Mouse (Mus musculus) embryonic fibroblast, embryonic 13.5 days (primary cell): ENCODE results near the gene Hspb11. TPM values are rescaled to one million over a fixed set of nuclear protein-coding genes. Genes with fewer than 3 reads are reported as not detected.

ENCODE experiments used
- H3K27ac ChIP-seq: 2 replicates; pipeline ENCODE4 v1.5.1; 2012; ENCODE audit warnings: low read length, control low read depth, inconsistent platforms; ENCODE audit not compliant: insufficient read depth
- H3K4me1 ChIP-seq: 2 replicates; pipeline ENCODE4 v1.6.1; 2011; ENCODE audit warnings: low read length; ENCODE audit not compliant: control insufficient read depth, insufficient read depth
- H3K4me3 ChIP-seq: 2 replicates; pipeline ENCODE4 v1.5.1; 2011; ENCODE audit warnings: mild to moderate bottlenecking, control low read depth, low read length; ENCODE audit not compliant: insufficient read depth
- CTCF ChIP-seq: IDR thresholded peaks from 2 replicates; pipeline ENCODE4 v1.5.1; 2011; ENCODE audit warnings: mild to moderate bottlenecking, control low read depth, low read length, moderate library complexity, borderline replicate concordance; ENCODE audit not compliant: insufficient read depth
- POLR2A ChIP-seq: IDR thresholded peaks from 2 replicates; pipeline ENCODE4 v1.6.1; 2011; ENCODE audit warnings: low read depth, mild to moderate bottlenecking, control low read depth, low read length, moderate library complexity
- polyA plus RNA-seq: library from polyadenylated mRNA; stranded (reverse); fragments of >200 nt; gene quantifications from 2 replicates; pipeline ENCODE4 v1.2.4, GENCODE M21; 2011; ENCODE audit warnings: low read depth; ENCODE audit not compliant: missing spikeins, insufficient read length

Hspb11 gene
- polyA plus RNA-seq, 1 experiment = 62.5 TPM

DNA sequence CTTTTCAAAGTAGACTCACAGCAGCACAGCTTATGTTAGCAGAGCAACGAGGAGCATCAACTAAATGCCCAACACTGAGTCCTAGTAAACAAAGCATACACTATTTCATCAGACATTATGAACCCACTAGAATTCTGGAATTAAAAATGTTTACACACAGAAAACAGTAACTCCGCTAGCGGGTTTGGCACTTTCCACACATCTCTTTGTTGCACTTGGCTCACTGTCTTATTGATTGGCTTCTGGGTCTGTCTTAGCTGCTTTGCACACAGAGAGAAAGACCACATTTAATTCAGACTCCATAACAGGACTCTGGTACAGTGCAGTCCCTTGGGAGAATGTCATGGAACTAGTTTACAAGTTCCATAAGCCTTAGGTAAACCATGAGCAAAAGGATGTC, 5.3 kb upstream of the Hspb11 start:
- Histone ChIP-seq H3K4me1 (peaks cover 29% of the 10 kb centered on the region), H3K27ac (no peak overlapping the region)

GRCm38 (mm10) chr4:107249471-107249870, 3.9 kb upstream of the Hspb11 start:
- peaks cover 29% of the 10 kb centered on the region for H3K4me1 ChIP-seq
- H3K27ac ChIP-seq = no peak overlapping the region
- TF ChIP-seq CTCF (no peak), POLR2A (no peak)
- H3K4me3 ChIP-seq = no peak overlapping the region

More for the DNA sequence above, 5.3 kb upstream of the Hspb11 start:
- no peak overlapping the region for H3K4me3 ChIP-seq
- no peak for TF ChIP-seq POLR2A
- no peak for TF ChIP-seq CTCF

GRCm38 (mm10) chr4:107250494-107250893, 2.9 kb upstream of the Hspb11 start:
- TF ChIP-seq CTCF (peak; percentile 43; the same call in 1 of the 2 replicates), POLR2A (no peak)

DNA sequence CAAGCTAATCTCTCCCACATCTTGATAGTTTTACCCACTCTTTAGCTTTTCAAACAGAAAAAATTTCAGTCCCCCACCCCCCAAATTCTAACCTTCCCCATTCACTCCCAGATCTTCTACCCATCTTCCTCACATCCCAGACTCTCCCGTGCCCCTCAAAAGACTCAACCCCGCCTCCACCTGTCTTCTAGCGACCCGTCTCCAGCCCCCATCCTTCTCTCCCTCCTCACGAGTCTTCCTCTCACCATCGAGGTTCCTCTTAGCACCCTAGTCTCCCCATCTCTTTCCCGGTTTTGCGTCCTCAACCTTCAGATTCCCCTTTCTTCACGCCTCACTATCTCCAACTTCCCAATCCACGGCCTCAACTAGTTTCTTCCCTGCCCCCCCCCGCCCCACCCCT, 871 bp upstream of the Hspb11 start:
- peak overlapping the region; percentile 91 for H3K4me3 ChIP-seq
- H3K27ac ChIP-seq = peak overlapping the region; percentile 56
- peaks cover 14% of the 10 kb centered on the region for H3K4me1 ChIP-seq
- TF ChIP-seq POLR2A (no peak; the same call in 1 of the 2 replicates), CTCF (no peak)

More at GRCm38 (mm10) chr4:107250494-107250893, 2.9 kb upstream of the Hspb11 start:
- no peak overlapping the region for H3K4me3 ChIP-seq
- H3K4me1 ChIP-seq = peaks cover 23% of the 10 kb centered on the region
- H3K27ac ChIP-seq = no peak overlapping the region

- no peak for TF ChIP-seq CTCF
- no peak for TF ChIP-seq POLR2A
- Histone ChIP-seq H3K4me3 (peak overlapping the region; percentile 90), H3K4me1 (peaks cover 5% of the 10 kb centered on the region; the same call in 1 of the 2 replicates), H3K27ac (peak overlapping the region; percentile 82)
Observed at GRCm38 (mm10) chr4:107254414-107254813, 1.0 kb downstream of the Hspb11 start.

GRCm38 (mm10) chr4:107260001-107260400, 6.6 kb downstream of the Hspb11 start:
- Histone ChIP-seq H3K27ac (no peak overlapping the region), H3K4me3 (no peak overlapping the region), H3K4me1 (no peaks in the 10 kb centered on the region)
- TF ChIP-seq CTCF (no peak), POLR2A (no peak)

- no peaks in the 10 kb centered on the region for H3K4me1 ChIP-seq
- TF ChIP-seq POLR2A (no peak), CTCF (no peak)
- H3K4me3 ChIP-seq = no peak overlapping the region
- H3K27ac ChIP-seq = no peak overlapping the region; the same call in 1 of the 2 replicates
Observed at GRCm38 (mm10) chr4:107273683-107274082, 20.3 kb downstream of the Hspb11 start.

- TF ChIP-seq CTCF (no peak), POLR2A (no peak)
- H3K4me3 ChIP-seq = no peak overlapping the region
- no peak overlapping the region for H3K27ac ChIP-seq
- no peaks in the 10 kb centered on the region for H3K4me1 ChIP-seq
Observed at GRCm38 (mm10) chr4:107274511-107274910, 21.1 kb downstream of the Hspb11 start.

GRCm38 (mm10) chr4:107278188-107278707, 24.9 kb downstream of the Hspb11 start:
- H3K4me1 ChIP-seq = no peaks in the 10 kb centered on the region

GRCm38 (mm10) chr4:107280843-107281475, 27.6 kb downstream of the Hspb11 start:
- H3K4me1 ChIP-seq = no peaks in the 10 kb centered on the region
- H3K27ac ChIP-seq = no peak overlapping the region
- H3K4me3 ChIP-seq = no peak overlapping the region
- TF ChIP-seq POLR2A = no peak

More at GRCm38 (mm10) chr4:107278188-107278707, 24.9 kb downstream of the Hspb11 start:
- TF ChIP-seq CTCF (no peak), POLR2A (no peak)
- Histone ChIP-seq H3K4me3 (no peak overlapping the region), H3K27ac (no peak overlapping the region)
